Mouse (Mus musculus) cerebellum, adult 2 months (tissue): ENCODE measurements at regions not wholly inside any gene's neighbourhood (a gene's known extent, or its start where the extent isn't known, plus 50 kb on each side); places are given as distances from the start of the nearest gene placed in this dataset.

Experiments
- CTCF ChIP-seq: fragments of 200-500 bp; IDR thresholded peaks from 2 replicates; pipeline ENCODE4 v1.5.1; 2011; ENCODE audit warnings: low read depth, mild to moderate bottlenecking, control low read depth, low read length, moderate library complexity, borderline replicate concordance; ENCODE audit not compliant: insufficient read depth
- POLR2A ChIP-seq: fragments of 200-500 bp; IDR thresholded peaks from 2 replicates; pipeline ENCODE4 v1.6.1; 2011; ENCODE audit warnings: low read length, control low read depth, borderline replicate concordance; ENCODE audit not compliant: insufficient read depth

GRCm38 (mm10) chr15:5676704-5677103 lies 432.7 kb upstream of the Ptger4 start:
- TF ChIP-seq POLR2A = no peak
- TF ChIP-seq CTCF = no peak
